Mouse (Mus musculus) limb, embryonic 11.5 days (tissue): ENCODE data around the gene Rasal2. TPM values are rescaled to one million over a fixed set of nuclear protein-coding genes. Genes with fewer than 3 reads are reported as not detected.
"Not testable (repeated sequence)": the region's sequence is repeated elsewhere in the genome, so short reads cannot be mapped to it uniquely, and the experiment has no call there.

Experiments
- ATAC-seq: fragments of 200-750 bp; cut with Nextera tagmentation; 2 replicates; pipeline ENCODE4 v1.8.0; 2017; ENCODE audit warnings: low read depth; ENCODE audit not compliant: insufficient number of reproducible peaks, low FRiP score, low TSS enrichment
- DNase-seq: peaks from one replicate; pipeline ENCODE4 v3.0.0-alpha.2; 2015; ENCODE audit warnings: low spot score
- H3K27ac ChIP-seq: fragments of 300-500 bp; sonication (generic); replicated peaks from 2 replicates; pipeline ENCODE4 v1.5.1; 2014; ENCODE audit warnings: low read depth, mild to moderate bottlenecking, low read length
- H3K27me3 ChIP-seq: fragments of 300-500 bp; sonication (generic); 2 replicates; pipeline ENCODE4 v1.6.1; 2014; ENCODE audit warnings: mild to moderate bottlenecking, low read length, mixed read lengths; ENCODE audit not compliant: control insufficient read depth, insufficient read depth
- H3K36me3 ChIP-seq: fragments of 300-500 bp; sonication (generic); 2 replicates; pipeline ENCODE4 v1.6.1; 2014; ENCODE audit warnings: mild to moderate bottlenecking, low read length, moderate library complexity, mixed read lengths; ENCODE audit not compliant: control insufficient read depth, insufficient read depth
- H3K4me1 ChIP-seq: fragments of 300-500 bp; sonication (generic); 2 replicates; pipeline ENCODE4 v1.6.1; 2014; ENCODE audit warnings: low read length, mixed read lengths; ENCODE audit not compliant: control insufficient read depth, insufficient read depth
- H3K4me2 ChIP-seq: fragments of 300-500 bp; sonication (generic); 2 replicates; pipeline ENCODE4 v1.6.1; 2014; ENCODE audit warnings: low read depth, mild to moderate bottlenecking, moderate library complexity; ENCODE audit not compliant: severe bottlenecking
- H3K4me3 ChIP-seq: fragments of 300-500 bp; sonication (generic); 2 replicates; pipeline ENCODE4 v1.5.1; 2014; ENCODE audit warnings: low read depth, low read length
- H3K9ac ChIP-seq: fragments of 300-500 bp; sonication (generic); 2 replicates; pipeline ENCODE4 v1.6.1; 2014; ENCODE audit warnings: mild to moderate bottlenecking, low read length
- H3K9me3 ChIP-seq: fragments of 300-500 bp; sonication (generic); 2 replicates; pipeline ENCODE4 v1.6.1; 2016; ENCODE audit warnings: low read length; ENCODE audit not compliant: control insufficient read depth
- WGBS: fragments of 180-500 bp; shearing (Covaris S2); extraction: QIAGEN DNeasy Blood & Tissue Kit; methylation state at CpG from one replicate; pipeline ENCODE4 v1.1.7; 2014; 5-methylcytosine and 5-hydroxymethylcytosine counted together
- polyA plus RNA-seq: library from polyadenylated mRNA; unstranded; fragments of >200 nt; fragmentation: Nextera tagmentation; extraction: Ambion mirVana; gene quantifications from 2 replicates; pipeline ENCODE4 v1.2.1, GENCODE M21; 2014

Rasal2 gene
- polyA plus RNA-seq, 1 experiment from 2014 or later, result 7.0 TPM

DNA sequence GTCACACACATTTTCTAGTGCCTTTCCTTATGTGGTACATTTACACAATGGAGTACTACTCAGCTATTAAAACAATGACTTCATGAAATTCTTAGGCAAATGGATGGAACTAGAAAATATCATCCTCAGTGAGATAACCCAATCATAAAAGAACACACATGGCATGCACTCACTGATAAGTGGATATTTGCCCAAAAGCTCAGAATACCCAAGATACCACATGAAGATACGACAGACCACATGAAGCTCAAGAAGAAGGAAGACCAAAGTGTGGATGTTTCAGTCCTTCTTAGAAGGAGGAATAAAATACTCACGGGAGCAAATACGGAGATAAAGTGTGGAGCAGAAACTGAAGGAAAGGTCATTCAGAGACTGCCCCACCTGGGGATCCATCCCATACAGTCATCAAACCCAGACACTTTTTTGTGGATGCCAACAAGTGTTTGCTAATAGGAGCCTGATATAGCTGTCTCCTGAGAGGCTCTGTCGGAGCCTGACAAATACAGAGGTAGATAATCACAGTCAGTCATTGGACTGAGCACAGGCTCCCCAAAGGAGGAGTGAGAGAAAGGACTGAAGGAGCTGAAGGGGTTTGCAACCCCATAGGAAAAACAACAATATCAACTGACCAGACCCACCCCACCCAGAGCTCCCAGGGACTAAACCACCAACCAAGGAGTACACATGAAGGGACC, 175.6 kb downstream of the Rasal2 start:
- not testable (repeated sequence) for H3K4me2 ChIP-seq, H3K36me3 ChIP-seq, H3K27ac ChIP-seq, H3K9ac ChIP-seq, H3K9me3 ChIP-seq, DNase-seq, H3K27me3 ChIP-seq, H3K4me3 ChIP-seq, H3K4me1 ChIP-seq, ATAC-seq
- WGBS, result 92% methylated on average over 4 of the region's 4 CpGs

DNA sequence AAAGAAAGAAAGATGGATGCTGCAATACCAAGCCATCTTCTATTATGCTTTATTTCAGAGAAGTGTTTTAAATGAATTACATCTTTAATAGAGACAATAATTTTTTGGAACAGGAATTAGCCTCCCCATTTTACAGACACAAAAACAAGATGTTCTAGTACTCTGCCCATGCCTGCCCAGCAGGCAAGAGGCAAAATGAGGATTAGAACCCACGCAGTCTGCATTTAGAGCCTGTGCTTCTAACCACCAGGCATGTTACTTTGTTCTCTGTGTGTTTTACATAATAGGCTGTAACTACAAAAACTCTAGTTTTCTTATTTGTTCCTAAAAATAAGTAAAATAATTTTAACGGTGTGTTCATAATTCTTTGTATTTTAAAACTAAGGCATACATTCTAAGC, 178.9 kb downstream of the Rasal2 start:
- 83% methylated on average over 2 of the region's 2 CpGs for WGBS
- Histone ChIP-seq H3K4me1 (no peaks in the 10 kb centered on the region), H3K27me3 (no peaks in the 10 kb centered on the region), H3K9me3 (no peaks in the 10 kb centered on the region), H3K4me3 (no peak overlapping the region), H3K27ac (no peak overlapping the region), H3K9ac (no peak overlapping the region), H3K4me2 (no peak overlapping the region), H3K36me3 (no peaks in the 10 kb centered on the region)
- ATAC-seq (no peak), DNase-seq (no peak)

DNA sequence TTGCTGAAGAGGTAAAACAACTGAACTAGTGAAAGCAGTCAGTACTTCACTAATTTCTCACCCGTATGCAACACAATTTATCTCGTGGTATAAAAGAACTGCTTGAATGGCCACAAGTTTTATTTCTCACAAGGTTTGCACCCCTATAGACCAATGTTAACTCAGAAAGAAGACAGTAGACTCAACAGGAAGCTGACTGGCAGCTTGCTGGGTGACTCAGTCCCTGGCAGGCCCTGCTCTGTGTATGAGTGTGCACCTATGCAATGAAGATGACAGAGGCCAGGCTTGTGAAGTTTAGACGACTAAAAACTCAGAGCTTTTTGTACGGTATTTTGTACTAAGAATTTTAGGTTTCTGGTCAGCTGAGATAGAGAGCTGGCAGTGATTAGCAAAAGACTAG, 180.0 kb downstream of the Rasal2 start:
- no peaks in the 10 kb centered on the region for H3K4me1 ChIP-seq
- no peak for ATAC-seq
- H3K27ac ChIP-seq, result no peak overlapping the region
- no peaks in the 10 kb centered on the region for H3K9me3 ChIP-seq
- no peak overlapping the region for H3K9ac ChIP-seq
- no peak for DNase-seq
- no peaks in the 10 kb centered on the region for H3K36me3 ChIP-seq
- no peak overlapping the region for H3K4me2 ChIP-seq
- WGBS, result 84% methylated on average over 4 of the region's 4 CpGs
- no peak overlapping the region for H3K4me3 ChIP-seq
- H3K27me3 ChIP-seq, result no peaks in the 10 kb centered on the region

- Histone ChIP-seq H3K27me3 (no peaks in the 10 kb centered on the region), H3K4me1 (no peaks in the 10 kb centered on the region), H3K4me3 (no peak overlapping the region), H3K36me3 (no peaks in the 10 kb centered on the region), H3K9ac (no peak overlapping the region), H3K4me2 (no peak overlapping the region), H3K9me3 (no peaks in the 10 kb centered on the region), H3K27ac (no peak overlapping the region)
- 30% methylated on average over 8 of the region's 8 CpGs for WGBS
- no peak for ATAC-seq
- DNase-seq, result no peak
Measured at GRCm38 (mm10) chr1:157231016-157231415, 181.4 kb downstream of the Rasal2 start.

DNA sequence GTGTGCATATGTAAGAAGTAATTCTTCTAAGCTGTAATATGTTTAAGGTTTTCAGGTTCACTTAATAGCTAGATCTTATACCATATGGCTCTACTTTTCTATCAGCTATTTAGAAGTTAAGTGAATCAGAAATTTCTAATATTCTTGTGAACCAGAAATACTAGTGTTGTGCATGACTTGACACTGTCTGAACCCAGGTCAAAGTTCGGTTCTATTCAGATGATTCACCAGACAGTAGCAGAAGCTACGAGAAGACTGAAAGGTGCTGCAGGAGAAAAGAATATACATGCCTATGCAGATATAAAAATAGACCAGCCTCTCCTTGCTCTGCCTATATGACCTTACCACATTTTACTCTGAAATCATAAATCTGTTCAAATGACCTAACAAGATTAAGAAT, 182.0 kb downstream of the Rasal2 start:
- DNase-seq, result no peak
- ATAC-seq, result no peak
- WGBS, result 69% methylated on average over 2 of the region's 2 CpGs

DNA sequence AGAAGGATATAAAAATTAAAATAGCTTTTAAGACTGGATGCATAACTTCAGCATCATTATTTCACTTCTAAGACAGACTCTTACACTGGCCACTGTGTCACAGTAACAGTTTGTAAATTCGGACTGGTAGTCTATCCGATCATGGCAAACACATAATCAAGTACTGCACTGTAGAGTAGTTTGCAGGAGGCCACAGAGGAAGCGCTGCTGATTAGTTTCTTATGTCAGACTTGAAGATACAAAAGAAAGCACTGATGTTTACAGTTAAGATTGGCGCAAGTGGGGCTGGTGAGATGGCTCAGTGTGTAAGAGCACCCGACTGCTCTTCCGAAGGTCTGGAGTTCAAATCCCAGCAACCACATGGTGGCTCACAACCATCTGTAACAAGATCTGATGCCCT, 187.4 kb downstream of the Rasal2 start:
- Histone ChIP-seq H3K27ac (no peak overlapping the region), H3K4me1 (no peaks in the 10 kb centered on the region), H3K9me3 (no peaks in the 10 kb centered on the region), H3K9ac (no peak overlapping the region), H3K4me3 (no peak overlapping the region), H3K27me3 (no peaks in the 10 kb centered on the region), H3K36me3 (no peaks in the 10 kb centered on the region), H3K4me2 (no peak overlapping the region)
- no peak for ATAC-seq
- no peak for DNase-seq
- 88% methylated on average over 6 of the region's 6 CpGs for WGBS

More for the DNA sequence above, 182.0 kb downstream of the Rasal2 start:
- Histone ChIP-seq H3K4me2 (no peak overlapping the region), H3K9ac (no peak overlapping the region), H3K27me3 (no peaks in the 10 kb centered on the region), H3K4me3 (no peak overlapping the region), H3K9me3 (no peaks in the 10 kb centered on the region), H3K4me1 (no peaks in the 10 kb centered on the region), H3K36me3 (no peaks in the 10 kb centered on the region), H3K27ac (no peak overlapping the region)

DNA sequence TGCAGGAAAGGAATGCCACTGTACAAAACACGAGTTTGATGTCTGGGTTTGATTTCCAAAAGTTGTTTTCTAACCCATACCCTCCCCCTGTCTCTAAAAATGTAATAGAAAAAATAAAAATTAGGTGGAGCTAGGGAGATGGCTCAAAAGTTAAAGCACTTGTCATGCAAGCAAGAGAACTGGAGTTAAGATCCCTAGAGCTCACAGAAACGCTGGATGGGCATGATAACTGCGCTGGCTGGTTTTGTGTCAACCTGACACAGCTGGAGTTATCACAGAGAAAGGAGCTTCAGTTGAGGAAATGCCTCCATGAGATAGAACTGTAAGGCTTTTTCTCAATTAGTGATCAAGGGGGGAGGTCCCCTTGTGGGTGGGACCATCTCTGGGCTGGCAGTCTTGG, 191.5 kb downstream of the Rasal2 start:
- 89% methylated on average over 3 of the region's 3 CpGs for WGBS
- no peak for ATAC-seq
- H3K4me3 ChIP-seq, result no peak overlapping the region
- no peaks in the 10 kb centered on the region for H3K4me1 ChIP-seq
- no peak overlapping the region for H3K27ac ChIP-seq
- H3K4me2 ChIP-seq, result no peak overlapping the region
- no peaks in the 10 kb centered on the region for H3K36me3 ChIP-seq
- no peaks in the 10 kb centered on the region for H3K27me3 ChIP-seq
- no peak overlapping the region for H3K9ac ChIP-seq
- no peak for DNase-seq
- H3K9me3 ChIP-seq, result no peaks in the 10 kb centered on the region

DNA sequence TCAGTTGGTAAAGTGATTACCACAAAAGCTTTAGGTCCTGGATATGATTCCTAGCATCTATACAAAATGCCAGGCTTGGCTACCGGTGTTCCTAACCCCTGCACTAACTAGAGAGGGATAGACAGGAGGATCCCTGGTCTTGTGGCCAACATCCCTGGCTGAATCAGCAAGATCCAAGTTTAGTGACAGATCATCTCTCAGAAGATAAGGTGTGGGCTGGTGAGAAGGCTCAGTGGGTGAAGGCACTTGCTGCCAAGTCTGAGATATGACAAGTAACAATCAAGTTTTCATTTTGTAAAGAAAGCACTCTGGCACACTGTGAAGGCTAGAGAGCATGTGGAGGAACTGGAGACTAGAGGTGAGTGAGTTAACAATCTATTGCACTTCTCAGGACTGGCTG, 191.9 kb downstream of the Rasal2 start:
- DNase-seq (no peak), ATAC-seq (no peak)
- WGBS, result 84% methylated on average over 1 of the region's 1 CpGs
- H3K4me1 ChIP-seq, result no peaks in the 10 kb centered on the region
- H3K36me3 ChIP-seq, result no peaks in the 10 kb centered on the region
- no peak overlapping the region for H3K4me3 ChIP-seq
- no peak overlapping the region for H3K9ac ChIP-seq
- no peak overlapping the region for H3K27ac ChIP-seq
- H3K4me2 ChIP-seq, result no peak overlapping the region
- no peaks in the 10 kb centered on the region for H3K9me3 ChIP-seq
- no peaks in the 10 kb centered on the region for H3K27me3 ChIP-seq

- H3K27me3 ChIP-seq, result no peaks in the 10 kb centered on the region
- H3K4me3 ChIP-seq, result no peak overlapping the region
- no peaks in the 10 kb centered on the region for H3K4me1 ChIP-seq
- 58% methylated on average over 1 of the region's 1 CpGs for WGBS
- no peak overlapping the region for H3K4me2 ChIP-seq
- H3K27ac ChIP-seq, result no peak overlapping the region
- no peak for ATAC-seq
- no peak overlapping the region for H3K9ac ChIP-seq
- no peaks in the 10 kb centered on the region for H3K36me3 ChIP-seq
- no peak for DNase-seq
- no peaks in the 10 kb centered on the region for H3K9me3 ChIP-seq
Measured at GRCm38 (mm10) chr1:157208754-157209153, 203.6 kb downstream of the Rasal2 start.
